Mouse (Mus musculus) bone marrow, adult 2 months (tissue): ENCODE results near the gene Tmem158. TPM values are rescaled to one million over a fixed set of nuclear protein-coding genes. Genes with fewer than 3 reads are reported as not detected.

ENCODE experiments used
- H3K27ac ChIP-seq: fragments of 200-500 bp; 2 replicates; pipeline ENCODE4 v1.5.1; 2012; ENCODE audit warnings: low read depth, mild to moderate bottlenecking, control low read depth, inconsistent platforms, low read length; ENCODE audit not compliant: control insufficient read depth, poor library complexity, insufficient read depth
- H3K4me1 ChIP-seq: fragments of 200-500 bp; 2 replicates; pipeline ENCODE4 v1.6.1; 2011; ENCODE audit warnings: low read length; ENCODE audit not compliant: control insufficient read depth, insufficient read depth
- H3K4me3 ChIP-seq: fragments of 200-500 bp; replicated peaks from 2 replicates; pipeline ENCODE3; 2011; ENCODE audit warnings: mild to moderate bottlenecking, low read depth, low read length, control low read depth; ENCODE audit not compliant: control insufficient read depth
- CTCF ChIP-seq: fragments of 200-500 bp; IDR thresholded peaks from 2 replicates; pipeline ENCODE4 v1.5.1; 2011; ENCODE audit warnings: low read length, control low read depth; ENCODE audit not compliant: control insufficient read depth, insufficient read depth
- POLR2A ChIP-seq: fragments of 200-500 bp; IDR thresholded peaks from 2 replicates; pipeline ENCODE4 v1.6.1; 2011; ENCODE audit warnings: low read depth, mild to moderate bottlenecking, control low read depth, low read length, borderline replicate concordance; ENCODE audit not compliant: control insufficient read depth
- WGBS: fragments of 180-500 bp; shearing (Covaris S2); methylation state at CpG from one replicate; pipeline ENCODE4 v1.1.7; 2018; 5-methylcytosine and 5-hydroxymethylcytosine counted together
- polyA plus RNA-seq: library from polyadenylated mRNA; stranded (reverse); fragments of >200 nt; gene quantifications from 2 replicates; pipeline ENCODE4 v1.2.4, GENCODE M21; 2011; ENCODE audit warnings: low replicate concordance; ENCODE audit not compliant: missing spikeins, insufficient read depth, insufficient read length

Gene Tmem158
- polyA plus RNA-seq, 1 experiment = 6.2 TPM

- H3K4me1 ChIP-seq = no peaks in the 10 kb centered on the region
- H3K27ac ChIP-seq = no peak overlapping the region
- 66% methylated on average over 3 of the region's 3 CpGs for WGBS
- H3K4me3 ChIP-seq = no peak overlapping the region
- no peak for TF ChIP-seq POLR2A
Measured at GRCm38 (mm10) chr9:123227106-123227750, 33.3 kb downstream of the Tmem158 start.

GRCm38 (mm10) chr9:123224863-123225431 lies 35.6 kb downstream of the Tmem158 start:
- no peak overlapping the region for H3K27ac ChIP-seq
- 16% methylated on average over 2 of the region's 2 CpGs for WGBS
- H3K4me1 ChIP-seq = no peaks in the 10 kb centered on the region
- no peak for TF ChIP-seq POLR2A
- TF ChIP-seq CTCF = no peak
- H3K4me3 ChIP-seq = no peak overlapping the region

- no peak for TF ChIP-seq POLR2A
- no peak for TF ChIP-seq CTCF
- Histone ChIP-seq H3K4me1 (no peaks in the 10 kb centered on the region), H3K4me3 (no peak overlapping the region), H3K27ac (no peak overlapping the region)
- 32% methylated on average over 5 of the region's 5 CpGs for WGBS
Measured at GRCm38 (mm10) chr9:123219826-123220225, 40.7 kb downstream of the Tmem158 start.

GRCm38 (mm10) chr9:123215621-123216440 lies 44.7 kb downstream of the Tmem158 start, which contains the start of gene Cdcp1:
Gene Cdcp1 (minus strand): TSS chr9:123216038.
- WGBS = 11% methylated on average over 45 of the region's 45 CpGs
- no peaks in the 10 kb centered on the region for H3K4me1 ChIP-seq

DNA sequence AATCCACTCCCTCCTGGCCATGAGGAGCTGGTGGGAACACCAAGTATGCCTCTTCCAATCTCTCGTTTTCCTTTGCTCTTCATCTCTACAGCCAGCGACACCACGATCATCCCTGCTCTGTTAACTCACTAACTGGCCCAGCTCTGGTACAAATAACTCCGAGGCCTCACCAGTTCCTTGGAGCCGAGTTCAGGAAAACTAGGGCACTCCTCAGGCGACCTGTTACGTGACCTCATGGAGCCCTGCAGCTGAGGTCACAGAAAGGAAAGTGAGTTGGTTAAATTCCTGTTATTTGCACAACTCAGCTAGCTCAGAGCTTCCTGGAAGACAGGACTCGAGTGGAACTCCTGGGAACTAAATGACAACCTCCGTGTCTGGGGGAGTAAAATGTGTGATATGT lies 47.2 kb downstream of the Tmem158 start:
- Histone ChIP-seq H3K27ac (no peak overlapping the region), H3K4me3 (no peak overlapping the region), H3K4me1 (no peaks in the 10 kb centered on the region)
- TF ChIP-seq CTCF (no peak), POLR2A (no peak)
- 70% methylated on average over 9 of the region's 9 CpGs for WGBS

More at GRCm38 (mm10) chr9:123215621-123216440, 44.7 kb downstream of the Tmem158 start, which contains the start of gene Cdcp1:
- no peak within 1 kb of the TSS for H3K4me3 ChIP-seq
- H3K27ac ChIP-seq = no peak within 1 kb of the TSS
- TF ChIP-seq POLR2A (no peak), CTCF (no peak)

Other genes starting within 250 kb of the Tmem158 start
- gene Tmem42, start 239.4 kb downstream of the Tmem158 start, polyA plus RNA-seq = 2.2 and 13.3 TPM in 2 replicates
- 0.47 TPM in 1 of 2 replicates, not detected in the other for gene Tgm4, start 226.0 kb downstream of the Tmem158 start, polyA plus RNA-seq
- gene Zdhhc3, start 147.6 kb downstream of the Tmem158 start, polyA plus RNA-seq = 19.1 and 36.1 TPM in 2 replicates
- gene Exosc7, start 147.5 kb downstream of the Tmem158 start, polyA plus RNA-seq = 29.5 and 44.4 TPM in 2 replicates
- gene Clec3b, start 109.8 kb downstream of the Tmem158 start, polyA plus RNA-seq = 2.0 and 3.1 TPM in 2 replicates
- not detected in 2 replicates for gene Cdcp1, start 44.7 kb downstream of the Tmem158 start, polyA plus RNA-seq
- gene Lars2, start 106.2 kb upstream of the Tmem158 start, polyA plus RNA-seq = 22,640 and 27,480 TPM in 2 replicates
- gene Limd1, start 217.9 kb upstream of the Tmem158 start, polyA plus RNA-seq = 16.0 and 19.0 TPM in 2 replicates